Mouse (Mus musculus) hindbrain, postnatal 0 days (tissue): Measurements from ENCODE around the gene Ndufb2. TPM values are rescaled to one million over a fixed set of nuclear protein-coding genes. Genes with fewer than 3 reads are reported as not detected.

Source experiments
- ATAC-seq: fragments of 200-750 bp; cut with Nextera tagmentation; 2 replicates; pipeline ENCODE4 v1.8.0; 2017; ENCODE audit warnings: mild to moderate bottlenecking, moderate TSS enrichment, moderate library complexity
- DNase-seq: peaks from one replicate; pipeline ENCODE4 v3.0.0-alpha.2; 2015; ENCODE audit warnings: low spot score
- H3K27ac ChIP-seq: fragments of 300-500 bp; sonication (generic); 2 replicates; pipeline ENCODE4 v1.5.1; 2014; ENCODE audit warnings: mild to moderate bottlenecking
- H3K27me3 ChIP-seq: fragments of 300-500 bp; sonication (generic); 2 replicates; pipeline ENCODE4 v1.6.1; 2014; ENCODE audit warnings: low read length, mixed read lengths; ENCODE audit not compliant: insufficient read depth
- H3K36me3 ChIP-seq: fragments of 300-500 bp; sonication (generic); 2 replicates; pipeline ENCODE4 v1.6.1; 2014; ENCODE audit warnings: low read length, mixed read lengths; ENCODE audit not compliant: insufficient read depth
- H3K4me1 ChIP-seq: fragments of 300-500 bp; sonication (generic); 2 replicates; pipeline ENCODE4 v1.6.1; 2014; ENCODE audit warnings: antibody characterized with exemption, low read length, mixed read lengths; ENCODE audit not compliant: insufficient read depth
- H3K4me2 ChIP-seq: fragments of 300-500 bp; sonication (generic); 2 replicates; pipeline ENCODE4 v1.6.1; 2014; ENCODE audit warnings: low read depth, mild to moderate bottlenecking, low read length, moderate library complexity, mixed read lengths
- H3K4me3 ChIP-seq: fragments of 300-500 bp; sonication (generic); 2 replicates; pipeline ENCODE4 v1.5.1; 2014; ENCODE audit warnings: low read length
- H3K9ac ChIP-seq: fragments of 300-500 bp; sonication (generic); replicated peaks from 2 replicates; pipeline ENCODE4 v1.6.1; 2014; ENCODE audit warnings: mild to moderate bottlenecking, low read length, moderate library complexity, mixed read lengths
- H3K9me3 ChIP-seq: fragments of 300-500 bp; sonication (generic); 2 replicates; pipeline ENCODE4 v1.6.1; 2016; ENCODE audit warnings: low read length, mixed read lengths
- CTCF ChIP-seq: IDR thresholded peaks from 2 replicates; pipeline ENCODE4 v1.5.1; 2016; ENCODE audit warnings: antibody characterized with exemption, control low read depth, low read depth
- WGBS: fragments of 180-500 bp; shearing (Covaris S2); extraction: QIAGEN DNeasy Blood & Tissue Kit; methylation state at CpG from one replicate; pipeline ENCODE4 v1.1.7; 2014; 5-methylcytosine and 5-hydroxymethylcytosine counted together
- polyA plus RNA-seq: library from polyadenylated mRNA; unstranded; fragments of >200 nt; fragmentation: Nextera tagmentation; extraction: Ambion mirVana; gene quantifications from 2 replicates; pipeline ENCODE4 v1.2.1, GENCODE M21; 2015
- total RNA-seq: library from RNA; depleted of rRNA; stranded (reverse); fragments of >200 nt; gene quantifications from 2 replicates; pipeline ENCODE4 v1.2.3, GENCODE M21; 2014

The Ndufb2 gene
- total and polyA plus RNA-seq, 2 experiments from 2014 or later, result 454 to 698 TPM

DNA sequence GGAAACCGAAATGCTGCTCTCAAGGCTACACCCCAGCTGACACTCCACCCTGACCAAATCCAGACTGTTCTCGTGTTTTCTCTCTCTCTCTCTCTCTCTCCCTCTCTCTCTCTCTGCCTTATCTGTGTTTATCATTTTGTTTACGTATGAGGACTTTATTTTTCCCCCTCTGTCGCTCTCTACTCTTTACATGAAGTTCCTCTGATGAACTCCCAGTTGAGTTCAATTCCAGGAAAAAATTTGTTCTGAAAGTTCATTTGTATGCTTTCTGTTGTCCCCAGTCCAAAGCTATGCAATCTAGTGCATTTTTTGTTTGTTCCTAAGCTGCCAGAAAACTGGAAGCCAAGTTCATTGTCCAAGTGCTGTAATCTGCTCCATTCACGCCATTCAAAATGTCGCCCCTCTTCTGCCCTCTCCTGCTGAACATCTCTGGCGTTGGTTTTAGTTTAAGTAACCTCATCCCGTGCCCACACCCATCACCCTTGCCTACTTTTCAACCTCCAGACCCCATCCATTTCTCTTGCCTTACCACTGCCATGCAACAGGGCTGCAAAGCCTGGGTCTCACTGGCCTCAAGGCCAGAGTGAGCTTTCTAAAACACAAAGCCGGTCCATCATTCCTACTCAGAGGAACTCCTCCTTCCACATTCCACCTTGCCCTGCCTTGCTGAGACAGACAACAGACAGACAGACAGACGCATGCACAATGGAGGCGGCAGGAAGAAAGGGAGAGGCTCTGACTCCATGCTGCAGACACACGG lies 37.3 kb upstream of the Ndufb2 start:
- WGBS, result 46% methylated on average over 12 of the region's 12 CpGs

GRCm38 (mm10) chr6:39555648-39555945 lies 36.8 kb upstream of the Ndufb2 start:
- H3K4me3 ChIP-seq, result peak overlapping the region; percentile 88
- ATAC-seq, result no peak
- no peaks in the 10 kb centered on the region for H3K9me3 ChIP-seq
- H3K36me3 ChIP-seq, result no peaks in the 10 kb centered on the region
- no peak overlapping the region; the same call in 1 of the 2 replicates for H3K27ac ChIP-seq
- peak overlapping the region; percentile 60 for H3K4me2 ChIP-seq
- peak overlapping the region; percentile 15; the same call in 1 of the 2 replicates for H3K9ac ChIP-seq
- no peak for TF ChIP-seq CTCF
- WGBS, result 43% methylated on average over 2 of the region's 2 CpGs
- no peaks in the 10 kb centered on the region for H3K27me3 ChIP-seq
- no peak for DNase-seq
- peaks cover 29% of the 10 kb centered on the region for H3K4me1 ChIP-seq

More for the DNA sequence above, 37.3 kb upstream of the Ndufb2 start:
- peaks cover 29% of the 10 kb centered on the region for H3K4me1 ChIP-seq
- no peaks in the 10 kb centered on the region for H3K9me3 ChIP-seq
- DNase-seq, result no peak
- H3K4me3 ChIP-seq, result peak overlapping the region; percentile 88
- no peak overlapping the region; the same call in 1 of the 2 replicates for H3K27ac ChIP-seq
- peak overlapping the region; percentile 60 for H3K4me2 ChIP-seq
- no peak for ATAC-seq
- H3K9ac ChIP-seq, result peak overlapping the region; percentile 15; the same call in 1 of the 2 replicates
- TF ChIP-seq CTCF, result no peak
- H3K36me3 ChIP-seq, result no peaks in the 10 kb centered on the region
- no peaks in the 10 kb centered on the region for H3K27me3 ChIP-seq

DNA sequence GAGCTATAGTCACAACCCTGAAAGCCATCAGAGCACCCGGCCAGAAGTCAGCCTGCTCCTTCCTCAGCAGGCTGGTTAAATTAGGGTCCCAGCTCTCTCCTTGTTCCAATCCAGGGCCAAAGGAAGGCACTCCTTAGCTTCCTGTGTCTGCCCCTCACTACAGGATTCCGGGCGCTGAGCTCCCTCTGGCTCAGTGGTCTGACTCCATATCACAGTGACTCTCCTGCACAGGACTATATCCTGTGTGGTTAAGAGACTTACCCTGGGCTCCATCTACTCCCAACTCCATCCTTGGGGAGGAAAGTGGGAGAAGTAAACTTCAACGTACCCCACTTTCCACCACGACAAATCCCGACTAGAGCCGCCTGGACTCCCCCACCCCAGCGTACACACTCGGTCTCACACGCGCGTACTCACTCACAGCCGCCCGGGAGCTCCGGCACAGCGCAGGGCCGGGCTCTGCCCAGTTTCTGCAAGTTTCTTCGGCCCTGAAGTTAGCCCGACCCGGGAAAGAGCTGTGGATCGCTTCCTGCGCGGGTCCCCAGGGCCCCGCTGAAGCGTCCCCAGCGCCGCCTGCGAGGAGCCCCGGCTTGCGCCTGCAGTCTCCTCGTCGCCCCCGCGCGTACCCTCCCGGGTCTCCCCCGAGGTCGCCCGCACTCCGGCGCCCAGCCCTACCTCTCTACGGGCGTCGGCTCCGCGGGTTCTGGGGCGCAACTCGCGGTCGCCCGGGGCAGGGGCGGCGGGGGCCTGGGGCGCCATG lies 35.3 kb upstream of the Ndufb2 start:
- Histone ChIP-seq H3K4me2 (peak overlapping the region; percentile 60), H3K4me3 (peak overlapping the region; percentile 88), H3K27ac (peak overlapping the region; percentile 90), H3K9ac (peak overlapping the region; percentile 80), H3K27me3 (no peaks in the 10 kb centered on the region), H3K36me3 (no peaks in the 10 kb centered on the region), H3K9me3 (no peaks in the 10 kb centered on the region), H3K4me1 (peaks cover 29% of the 10 kb centered on the region)
- WGBS, result under 1% methylated on average over 50 of the region's 54 CpGs
- DNase-seq (peak; percentile 55), ATAC-seq (peak; percentile 70)
- TF ChIP-seq CTCF, result no peak

- WGBS, result under 1% methylated on average over 47 of the region's 50 CpGs
- H3K4me2 ChIP-seq, result peak within 1 kb of the TSS; percentile 60
- H3K9ac ChIP-seq, result peak within 1 kb of the TSS; percentile 80
- TF ChIP-seq CTCF, result no peak
- peak within 1 kb of the TSS; percentile 90 for H3K27ac ChIP-seq
- peak; percentile 96 for DNase-seq
- H3K4me1 ChIP-seq, result peaks cover 29% of the 10 kb centered on the region
- no peaks in the 10 kb centered on the region for H3K27me3 ChIP-seq
- peak within 1 kb of the TSS; percentile 88 for H3K4me3 ChIP-seq
- no peaks in the 10 kb centered on the region for H3K36me3 ChIP-seq
- H3K9me3 ChIP-seq, result no peaks in the 10 kb centered on the region
- ATAC-seq, result peak; percentile 96
Measured at GRCm38 (mm10) chr6:39557723-39558261, 34.6 kb upstream of the Ndufb2 start, which contains the start of gene Dennd2a. Gene Dennd2a (minus strand): TSS chr6:39557867.

- Histone ChIP-seq H3K27me3 (no peaks in the 10 kb centered on the region), H3K9me3 (no peaks in the 10 kb centered on the region), H3K4me1 (peaks cover 29% of the 10 kb centered on the region), H3K9ac (no peak overlapping the region), H3K4me2 (no peak overlapping the region), H3K4me3 (no peak overlapping the region), H3K36me3 (no peaks in the 10 kb centered on the region), H3K27ac (peak overlapping the region; percentile 26; the same call in 1 of the 2 replicates)
- no peak for DNase-seq
- no peak for TF ChIP-seq CTCF
- no peak for ATAC-seq
- 45% methylated on average over 6 of the region's 6 CpGs for WGBS
Measured at GRCm38 (mm10) chr6:39559276-39559939, 33.0 kb upstream of the Ndufb2 start.
